Mouse (Mus musculus) G1E (cell line): ENCODE data around the gene Mms19.

Source experiments
- CTCF ChIP-seq: IDR thresholded peaks from 2 replicates; pipeline ENCODE4 v1.5.1; 2012; ENCODE audit warnings: low read depth, low read length, inconsistent platforms, mixed read lengths
- GATA1 ChIP-seq: IDR thresholded peaks from 2 replicates; pipeline ENCODE4 v1.6.1; 2012; ENCODE audit warnings: borderline replicate concordance, low read length, inconsistent platforms, mixed read lengths
- POLR2AphosphoS5 ChIP-seq: IDR thresholded peaks from 2 replicates; pipeline ENCODE4 v1.6.1; 2012; ENCODE audit warnings: low read depth, low read length, inconsistent platforms; ENCODE audit not compliant: insufficient replicate concordance
- TAL1 ChIP-seq: conservative IDR thresholded peaks from 2 replicates; pipeline ENCODE4 v1.6.1; 2012; ENCODE audit warnings: low read depth, low read length, inconsistent platforms, mixed read lengths

- no peak for TF ChIP-seq CTCF
- no peak for TF ChIP-seq TAL1
- no peak for TF ChIP-seq POLR2AphosphoS5
- TF ChIP-seq GATA1: no peak
These were observed 19.5 kb upstream of the Mms19 start for GRCm38 (mm10) chr19:42000446-42000958.
